Mouse (Mus musculus) skeletal muscle tissue, postnatal 0 days (tissue): ENCODE measurements around the gene Slc25a10. TPM values are rescaled to one million over a fixed set of nuclear protein-coding genes. Genes with fewer than 3 reads are reported as not detected.

Source experiments
- polyA plus RNA-seq: library from polyadenylated mRNA; unstranded; fragments of >200 nt; fragmentation: Nextera tagmentation; extraction: Ambion mirVana; gene quantifications from 2 replicates; pipeline ENCODE4 v1.2.1, GENCODE M21; 2015

The Slc25a10 gene
- polyA plus RNA-seq = 15.4 and 38.7 TPM in 2 replicates

GRCm38 (mm10) chr11:120491317-120492023, at the start of gene Slc25a10:
Gene Slc25a10, plus strand, starts transcription at chr11:120491840.

GRCm38 (mm10) chr11:120442344-120442743, 49.3 kb upstream of the Slc25a10 start, which contains the start of gene Tspan10:
Gene Tspan10, plus strand, starts transcription at chr11:120442644.

GRCm38 (mm10) chr11:120453306-120453705, 38.3 kb upstream of the Slc25a10 start, which contains the start of gene Pde6g:
Gene Pde6g, minus strand, starts transcription at chr11:120453500.

GRCm38 (mm10) chr11:120457772-120458751, 33.6 kb upstream of the Slc25a10 start, which contains the start of the genes Oxld1 and Ccdc137:
Gene Oxld1, minus strand, starts transcription at chr11:120458068.
Gene Ccdc137, plus strand, starts transcription at chr11:120458115.

GRCm38 (mm10) chr11:120467051-120467735, 24.4 kb upstream of the Slc25a10 start, which contains the start of gene Arl16:
Gene Arl16, minus strand, starts transcription at chr11:120467607.

GRCm38 (mm10) chr11:120484265-120484981, 7.2 kb upstream of the Slc25a10 start, which contains the start of gene Mrpl12:
Gene Mrpl12, plus strand, starts transcription at chr11:120484613.

GRCm38 (mm10) chr11:120530085-120530964, 38.7 kb downstream of the Slc25a10 start, which contains the start of gene Gcgr:
Gene Gcgr, plus strand, starts transcription at chr11:120530699.

Other genes with a start within 250 kb of the Slc25a10 start
- 620 and 703 TPM in 2 replicates for gene Actg1, start 143.3 kb upstream of the Slc25a10 start, polyA plus RNA-seq
- 3.7 and 3.9 TPM in 2 replicates for gene Fscn2, start 130.3 kb upstream of the Slc25a10 start, polyA plus RNA-seq
- gene Faap100, start 113.1 kb upstream of the Slc25a10 start, polyA plus RNA-seq = 13.6 and 17.9 TPM in 2 replicates
- gene Nploc4, start 54.1 kb upstream of the Slc25a10 start, polyA plus RNA-seq = 26.1 and 28.5 TPM in 2 replicates
- 0.07 TPM in 1 of 2 replicates, not detected in the other for gene Tspan10, start 49.2 kb upstream of the Slc25a10 start, polyA plus RNA-seq
- gene Pde6g, start 38.3 kb upstream of the Slc25a10 start, polyA plus RNA-seq = 0.32 and 0.35 TPM in 2 replicates
- 40.3 and 48.5 TPM in 2 replicates for gene Oxld1, start 33.8 kb upstream of the Slc25a10 start, polyA plus RNA-seq
- gene Ccdc137, start 33.7 kb upstream of the Slc25a10 start, polyA plus RNA-seq = 8.1 and 8.7 TPM in 2 replicates
- gene Arl16, start 24.2 kb upstream of the Slc25a10 start, polyA plus RNA-seq = 28.0 and 33.5 TPM in 2 replicates
- 191 and 195 TPM in 2 replicates for gene Mrpl12, start 7.2 kb upstream of the Slc25a10 start, polyA plus RNA-seq
- 0.17 and 0.27 TPM in 2 replicates for gene Gcgr, start 38.9 kb downstream of the Slc25a10 start, polyA plus RNA-seq
- gene Mcrip1, start 57.9 kb downstream of the Slc25a10 start, polyA plus RNA-seq = 123 and 145 TPM in 2 replicates
- 121 and 146 TPM in 2 replicates for gene Ppp1r27, start 59.3 kb downstream of the Slc25a10 start, polyA plus RNA-seq
- 311 and 389 TPM in 2 replicates for gene P4hb, start 81.4 kb downstream of the Slc25a10 start, polyA plus RNA-seq
- gene Arhgdia, start 89.8 kb downstream of the Slc25a10 start, polyA plus RNA-seq = 252 and 323 TPM in 2 replicates
- 130 and 181 TPM in 2 replicates for gene Alyref, start 106.5 kb downstream of the Slc25a10 start, polyA plus RNA-seq
- gene Anapc11, start 106.6 kb downstream of the Slc25a10 start, polyA plus RNA-seq = 109 and 118 TPM in 2 replicates
- 1.2 and 2.0 TPM in 2 replicates for gene Npb, start 116.6 kb downstream of the Slc25a10 start, polyA plus RNA-seq
- 35.3 and 46.1 TPM in 2 replicates for gene Pcyt2, start 126.1 kb downstream of the Slc25a10 start, polyA plus RNA-seq
- gene Sirt7, start 133.4 kb downstream of the Slc25a10 start, polyA plus RNA-seq = 11.3 and 14.0 TPM in 2 replicates
- 22.0 TPM in 2 replicates for gene Mafg, start 141.8 kb downstream of the Slc25a10 start, polyA plus RNA-seq
- gene Pycr1, start 151.9 kb downstream of the Slc25a10 start, polyA plus RNA-seq = 24.8 and 35.6 TPM in 2 replicates
- 73.4 and 83.9 TPM in 2 replicates for gene Myadml2, start 156.3 kb downstream of the Slc25a10 start, polyA plus RNA-seq
- gene Notum, start 169.3 kb downstream of the Slc25a10 start, polyA plus RNA-seq = 1.9 and 3.8 TPM in 2 replicates
- gene Aspscr1, start 181.1 kb downstream of the Slc25a10 start, polyA plus RNA-seq = 63.0 and 64.1 TPM in 2 replicates
- gene Cenpx, start 221.9 kb downstream of the Slc25a10 start, polyA plus RNA-seq = 105 and 106 TPM in 2 replicates
- 12.6 and 14.1 TPM in 2 replicates for gene Lrrc45, start 222.1 kb downstream of the Slc25a10 start, polyA plus RNA-seq
- 2.7 and 4.5 TPM in 2 replicates for gene Rac3, start 229.6 kb downstream of the Slc25a10 start, polyA plus RNA-seq
- 7.3 and 17.3 TPM in 2 replicates for gene Dcxr, start 235.4 kb downstream of the Slc25a10 start, polyA plus RNA-seq
- 10.2 and 19.5 TPM in 2 replicates for gene Cbr2, start 240.3 kb downstream of the Slc25a10 start, polyA plus RNA-seq